Mouse (Mus musculus): ENCODE measurements at regions not wholly inside any gene's neighbourhood (a gene's known extent, or its start where the extent isn't known, plus 50 kb on each side); places are given as distances from the start of the nearest gene placed in this dataset.

DNA sequence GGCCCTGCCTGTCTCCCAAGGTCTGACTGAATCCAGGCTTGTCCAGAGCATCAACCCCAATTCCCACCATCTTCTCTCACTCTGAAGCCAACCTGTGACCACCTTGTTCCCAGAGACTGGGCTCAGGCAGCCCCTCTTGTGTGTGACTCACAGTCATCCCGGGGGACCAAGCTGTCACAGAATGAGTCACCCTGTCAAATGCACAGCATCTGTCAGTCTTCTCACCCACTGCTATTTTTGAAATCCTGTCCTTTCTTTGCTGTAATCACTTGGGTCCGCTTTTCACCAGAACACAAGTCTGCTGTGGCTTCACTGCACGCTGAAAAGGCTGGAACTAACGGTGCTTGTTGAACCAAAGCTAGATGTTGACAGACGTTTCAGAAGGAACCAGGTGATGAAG is 63.3 kb upstream of the Lrpap1 start:
- TF ChIP-seq EP300 (IDR thresholded peaks at IDR 0.05) (no peak), CTCF (IDR thresholded peaks at IDR 0.05) (no peak)

All from lung, postnatal 0 days (tissue).